Mouse (Mus musculus) embryonic facial prominence, embryonic 15.5 days (tissue): Measurements from ENCODE around the gene Upk1a. TPM values are rescaled to one million over a fixed set of nuclear protein-coding genes. Genes with fewer than 3 reads are reported as not detected.

Experiments
- ATAC-seq: fragments of 200-750 bp; cut with Nextera tagmentation; 2 replicates; pipeline ENCODE4 v1.8.0; 2017; ENCODE audit warnings: low read depth, moderate TSS enrichment; ENCODE audit not compliant: insufficient number of reproducible peaks, low FRiP score, low TSS enrichment
- H3K27ac ChIP-seq: fragments of 300-500 bp; sonication (generic); replicated peaks from 2 replicates; pipeline ENCODE4 v1.5.1; 2015; ENCODE audit warnings: mild to moderate bottlenecking, inconsistent platforms
- H3K27me3 ChIP-seq: fragments of 300-500 bp; sonication (generic); 2 replicates; pipeline ENCODE4 v1.6.1; 2015; ENCODE audit warnings: inconsistent platforms
- H3K36me3 ChIP-seq: fragments of 300-500 bp; sonication (generic); 2 replicates; pipeline ENCODE4 v1.6.1; 2015; ENCODE audit warnings: mild to moderate bottlenecking, inconsistent platforms
- H3K4me1 ChIP-seq: fragments of 300-500 bp; sonication (generic); 2 replicates; pipeline ENCODE4 v1.6.1; 2015; ENCODE audit warnings: inconsistent platforms
- H3K4me2 ChIP-seq: fragments of 300-500 bp; sonication (generic); replicated peaks from 2 replicates; pipeline ENCODE4 v1.6.1; 2015; ENCODE audit warnings: mild to moderate bottlenecking, inconsistent platforms
- H3K4me3 ChIP-seq: fragments of 300-500 bp; sonication (generic); replicated peaks from 2 replicates; pipeline ENCODE4 v1.5.1; 2015; ENCODE audit warnings: mild to moderate bottlenecking, inconsistent platforms
- H3K9ac ChIP-seq: fragments of 300-500 bp; sonication (generic); 2 replicates; pipeline ENCODE4 v1.6.1; 2015; ENCODE audit warnings: inconsistent platforms
- H3K9me3 ChIP-seq: fragments of 300-500 bp; sonication (generic); replicated peaks from 2 replicates; pipeline ENCODE4 v1.6.1; 2016; ENCODE audit warnings: inconsistent platforms
- WGBS: fragments of 180-500 bp; shearing (Covaris S2); methylation state at CpG from one replicate; pipeline ENCODE4 v1.1.7; 2015; 5-methylcytosine and 5-hydroxymethylcytosine counted together
- microRNA-seq: library from miRNA; unstranded; fragments of <30 nt; microRNA quantifications from one replicate; pipeline ENCODE4, GENCODE M21; 2016; ENCODE audit warnings: borderline number of aligned reads
- polyA plus RNA-seq: library from polyadenylated mRNA; unstranded; fragments of >200 nt; fragmentation: Nextera tagmentation; extraction: Ambion mirVana; gene quantifications from 2 replicates; pipeline ENCODE4 v1.2.1, GENCODE M21; 2015

Gene Upk1a
- polyA plus RNA-seq, 1 experiment from 2014 or later = 0.75 TPM

DNA sequence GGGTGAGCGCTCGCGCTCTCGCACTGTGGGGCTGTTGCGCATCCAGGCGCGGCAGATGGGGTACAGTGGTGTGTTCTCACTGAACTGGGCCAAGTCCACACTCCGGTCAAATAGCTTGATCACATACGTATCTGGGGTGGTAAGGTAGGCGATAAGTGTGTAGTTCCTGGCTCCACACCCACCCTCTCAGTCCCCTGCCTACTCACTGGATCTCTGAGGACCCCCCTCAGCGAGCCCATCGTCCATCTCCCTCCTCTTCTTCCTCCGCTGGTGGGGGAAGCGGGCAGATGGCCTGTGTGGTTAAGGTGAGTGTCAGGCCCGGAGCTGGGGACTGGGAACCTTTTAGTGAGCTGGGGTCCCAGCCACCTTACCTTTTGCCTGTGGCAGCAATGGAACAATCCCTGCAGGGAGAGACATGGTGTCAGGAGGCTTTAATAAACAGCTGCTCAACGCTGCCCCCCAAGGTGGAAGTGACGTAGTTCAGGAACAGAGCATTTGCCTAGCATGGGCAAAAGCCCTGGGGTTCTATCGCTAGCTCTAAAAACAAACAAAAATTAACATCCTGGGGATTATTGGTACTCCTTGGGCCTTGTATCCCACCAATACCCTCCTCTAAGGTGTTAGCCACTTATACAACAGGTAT lies 55.6 kb downstream of the Upk1a start:
- Histone ChIP-seq H3K36me3 (peaks cover 30% of the 10 kb centered on the region), H3K4me3 (no peak overlapping the region), H3K27me3 (no peaks in the 10 kb centered on the region), H3K4me2 (no peak overlapping the region), H3K9me3 (no peaks in the 10 kb centered on the region), H3K9ac (no peak overlapping the region), H3K4me1 (peaks cover 38% of the 10 kb centered on the region), H3K27ac (no peak overlapping the region)
- no peak for ATAC-seq
- 92% methylated on average over 18 of the region's 18 CpGs for WGBS

- no peak for ATAC-seq
- Histone ChIP-seq H3K36me3 (peaks cover 30% of the 10 kb centered on the region), H3K27ac (peak overlapping the region; percentile 100; the same call in 1 of the 2 replicates), H3K4me1 (peaks cover 30% of the 10 kb centered on the region), H3K9me3 (no peaks in the 10 kb centered on the region), H3K9ac (peak overlapping the region; percentile 59; the same call in 1 of the 2 replicates), H3K4me3 (peak overlapping the region; percentile 81), H3K27me3 (no peaks in the 10 kb centered on the region), H3K4me2 (peak overlapping the region; percentile 96)
- WGBS = 86% methylated on average over 22 of the region's 22 CpGs
Observed at GRCm38 (mm10) chr7:30553810-30554584, 58.6 kb downstream of the Upk1a start.

Small RNA genes within 50 kb of the gene (microRNA-seq; reads per million reads assigned to microRNA genes)
- gene Mir3569 = not detected

Other genes starting within 250 kb of the Upk1a start
- gene Tyrobp, start 199.1 kb downstream of the Upk1a start, polyA plus RNA-seq = 95.4 and 103 TPM in 2 replicates
- gene Hcst, start 193.0 kb downstream of the Upk1a start, polyA plus RNA-seq = 2.2 and 2.4 TPM in 2 replicates
- gene Nfkbid, start 191.1 kb downstream of the Upk1a start, polyA plus RNA-seq = 1.7 and 1.8 TPM in 2 replicates
- gene Aplp1, start 167.3 kb downstream of the Upk1a start, polyA plus RNA-seq = 52.0 and 61.3 TPM in 2 replicates
- 1.1 and 1.3 TPM in 2 replicates for gene Kirrel2, start 155.2 kb downstream of the Upk1a start, polyA plus RNA-seq
- gene Nphs1, start 154.5 kb downstream of the Upk1a start, polyA plus RNA-seq = 0.17 TPM in 2 replicates
- not detected in 2 replicates for gene Prodh2, start 119.2 kb downstream of the Upk1a start, polyA plus RNA-seq
- 12.2 and 16.2 TPM in 2 replicates for gene Arhgap33, start 77.8 kb downstream of the Upk1a start, polyA plus RNA-seq
- 19.9 and 22.2 TPM in 2 replicates for gene Hspb6, start 60.7 kb downstream of the Upk1a start, polyA plus RNA-seq
- gene Proser3, start 60.5 kb downstream of the Upk1a start, polyA plus RNA-seq = 11.6 and 17.6 TPM in 2 replicates
- gene Lin37, start 53.0 kb downstream of the Upk1a start, polyA plus RNA-seq = 45.6 and 46.8 TPM in 2 replicates
- 83.7 and 86.6 TPM in 2 replicates for gene U2af1l4, start 49.5 kb downstream of the Upk1a start, polyA plus RNA-seq
- 11.0 and 15.0 TPM in 2 replicates for gene Gm49396, start 49.5 kb downstream of the Upk1a start, polyA plus RNA-seq
- 136 and 140 TPM in 2 replicates for gene Psenen, start 49.2 kb downstream of the Upk1a start, polyA plus RNA-seq
- 5.3 and 6.1 TPM in 2 replicates for gene Igflr1, start 47.4 kb downstream of the Upk1a start, polyA plus RNA-seq
- 10.8 and 11.6 TPM in 2 replicates for gene Kmt2b, start 24.1 kb downstream of the Upk1a start, polyA plus RNA-seq
- 1.5 and 1.8 TPM in 2 replicates for gene Zbtb32, start 13.9 kb downstream of the Upk1a start, polyA plus RNA-seq
- gene Cox6b1, start 13.3 kb upstream of the Upk1a start, polyA plus RNA-seq = 848 and 867 TPM in 2 replicates
- gene Etv2, start 23.0 kb upstream of the Upk1a start, polyA plus RNA-seq = not detected in 2 replicates
- 126 and 129 TPM in 2 replicates for gene Rbm42, start 37.5 kb upstream of the Upk1a start, polyA plus RNA-seq
- 37.8 and 41.2 TPM in 2 replicates for gene Haus5, start 52.1 kb upstream of the Upk1a start, polyA plus RNA-seq
- not detected in 2 replicates for gene Pmis2, start 58.8 kb upstream of the Upk1a start, polyA plus RNA-seq
- gene 2200002J24Rik, start 86.1 kb upstream of the Upk1a start, polyA plus RNA-seq = 0.41 and 0.64 TPM in 2 replicates
- gene Atp4a, start 99.4 kb upstream of the Upk1a start, polyA plus RNA-seq = 0.29 and 0.63 TPM in 2 replicates
- 191 and 200 TPM in 2 replicates for gene Tmem147, start 116.7 kb upstream of the Upk1a start, polyA plus RNA-seq
- 0.48 and 1.0 TPM in 2 replicates for gene Gapdhs, start 130.8 kb upstream of the Upk1a start, polyA plus RNA-seq
- 163 and 182 TPM in 2 replicates for gene Sbsn, start 138.6 kb upstream of the Upk1a start, polyA plus RNA-seq
- gene Dmkn, start 150.9 kb upstream of the Upk1a start, polyA plus RNA-seq = 491 and 576 TPM in 2 replicates
- gene Krtdap, start 175.0 kb upstream of the Upk1a start, polyA plus RNA-seq = 1,669 and 1,901 TPM in 2 replicates
- gene Ffar2, start 210.9 kb upstream of the Upk1a start, polyA plus RNA-seq = 0.14 TPM in 1 of 2 replicates, not detected in the other
- not detected in 2 replicates for gene Ffar3, start 243.3 kb upstream of the Upk1a start, polyA plus RNA-seq
- gene Ffar1, start 248.7 kb upstream of the Upk1a start, polyA plus RNA-seq = not detected in 2 replicates